ENCODE assay signal across 8 mouse cellular contexts in genomic region chr1:153748549-153748948, GRCm38 (mm10). TPM values are rescaled to one million over a fixed set of nuclear protein-coding genes. Genes with fewer than 3 reads are reported as not detected.
A peak's percentile ranks its signal among the peaks of the same experiment; 100 is the strongest.
DNase-seq lines count a peak whose midpoint lies in the region; ATAC-seq and TF ChIP-seq lines count a peak whose summit lies in the region.

No protein-coding gene starts in this region.

- 9% methylated on average over 1 of the region's 1 CpGs for WGBS in hindbrain, embryonic 13.5 days
- 25% methylated on average over 1 of the region's 1 CpGs for WGBS in liver, adult 2 months
- WGBS in midbrain, postnatal 0 days, result 0% methylated on average over 1 of the region's 1 CpGs

- ATAC-seq in hindbrain, embryonic 13.5 days (ENCODE audit: low FRiP score), result no peak
- ATAC-seq in midbrain, postnatal 0 days (ENCODE audit: low FRiP score), result no peak

- peak; percentile 45 for DNase-seq in gastrocnemius, adult 2 months
- no peak for DNase-seq in gastrocnemius, adult 8-10 months (ENCODE audit: low spot score in 2 of 2)
- DNase-seq in embryo, embryonic 11 days, result peak; percentile 71
- DNase-seq in liver, adult 2 months (ENCODE audit: extremely low read depth, low read depth, low spot score), result no peak
- DNase-seq in midbrain, postnatal 0 days (ENCODE audit: low spot score), result peak; percentile 67
- peak; percentile 71 to 74 for DNase-seq in thymus, postnatal 10 days (ENCODE audit: low spot score in 2 of 2)
- no peak for DNase-seq in layer of hippocampus, postnatal 10 days (ENCODE audit: low spot score in 2 of 2)

- TF ChIP-seq CTCF in gastrocnemius, adult 2 months (IDR thresholded peaks at IDR 0.05), result no peak
- TF ChIP-seq CTCF in liver, adult 2 months (IDR thresholded peaks at IDR 0.05; ENCODE audit: low read depth, low read length), result no peak
- no peak for TF ChIP-seq CTCF in midbrain, postnatal 0 days (IDR thresholded peaks at IDR 0.05)

- peaks cover 5% of the 10 kb centered on the region for H3K36me3 ChIP-seq in hindbrain, embryonic 13.5 days
- peaks cover 3% of the 10 kb centered on the region; the same call in 1 of the 2 replicates for H3K36me3 ChIP-seq in liver, adult 2 months (ENCODE audit: control insufficient read depth, insufficient read depth, low read length)
- H3K36me3 ChIP-seq in midbrain, postnatal 0 days (ENCODE audit: insufficient read depth, low read length), result no peaks in the 10 kb centered on the region; the same call in 1 of the 2 replicates

- intact Hi-C loops in gastrocnemius, adult 2 months (cut with DNase I), result loop anchor here (5.0 kb wide), 1 partner anchor 434 kb away; no protein-coding TSS in a partner anchor

- peak overlapping the region; percentile 69 for H3K4me3 ChIP-seq in gastrocnemius, adult 2 months
- H3K4me3 ChIP-seq in hindbrain, embryonic 13.5 days, result no peak overlapping the region
- H3K4me3 ChIP-seq in liver, adult 2 months (ENCODE audit: insufficient read depth, low read depth, low read length), result no peak overlapping the region
- H3K4me3 ChIP-seq in midbrain, postnatal 0 days (ENCODE audit: low read depth, low read length), result no peak overlapping the region

- H3K4me2 ChIP-seq in hindbrain, embryonic 13.5 days, result peak overlapping the region; percentile 66
- peak overlapping the region; percentile 71 for H3K4me2 ChIP-seq in midbrain, postnatal 0 days (ENCODE audit: low read depth, low read length, poor library complexity, severe bottlenecking)

- no peaks in the 10 kb centered on the region for H3K9me3 ChIP-seq in hindbrain, embryonic 13.5 days
- no peaks in the 10 kb centered on the region for H3K9me3 ChIP-seq in midbrain, postnatal 0 days (ENCODE audit: low read length)

- H3K9ac ChIP-seq in hindbrain, embryonic 13.5 days, result no peak overlapping the region; the same call in 1 of the 2 replicates
- H3K9ac ChIP-seq in liver, adult 2 months (ENCODE audit: low read depth, low read length), result no peak overlapping the region
- H3K9ac ChIP-seq in midbrain, postnatal 0 days (replicated peaks; ENCODE audit: low read length, poor library complexity, severe bottlenecking), result no peak overlapping the region

- H3K27ac ChIP-seq in gastrocnemius, adult 2 months, result 0 out of 2 replicates have a peak overlapping the region, but pooled peaks have one; percentile 77
- H3K27ac ChIP-seq in hindbrain, embryonic 13.5 days, result peak overlapping the region; percentile 92
- H3K27ac ChIP-seq in liver, adult 2 months (replicated peaks; ENCODE audit: insufficient read depth, low read depth, low read length), result 0 out of 2 replicates have a peak overlapping the region, but pooled peaks have one; percentile 19
- H3K27ac ChIP-seq in midbrain, postnatal 0 days (ENCODE audit: low read depth, low read length), result no peak overlapping the region

- 0 out of 2 replicates have a peak, but pooled peaks cover 3% of the 10 kb centered on the region for H3K27me3 ChIP-seq in hindbrain, embryonic 13.5 days
- H3K27me3 ChIP-seq in liver, adult 2 months (ENCODE audit: control insufficient read depth, insufficient read depth, low read length), result no peaks in the 10 kb centered on the region
- H3K27me3 ChIP-seq in midbrain, postnatal 0 days (ENCODE audit: insufficient read depth, low read length), result no peaks in the 10 kb centered on the region

- peaks cover 68% of the 10 kb centered on the region for H3K4me1 ChIP-seq in hindbrain, embryonic 13.5 days (replicated peaks)
- H3K4me1 ChIP-seq in liver, adult 2 months (ENCODE audit: control insufficient read depth, insufficient read depth, low read length), result peaks cover 8% of the 10 kb centered on the region
- H3K4me1 ChIP-seq in midbrain, postnatal 0 days (ENCODE audit: insufficient read depth, low read length), result peaks cover 11% of the 10 kb centered on the region; the same call in 1 of the 2 replicates

- TF ChIP-seq POLR2A in liver, adult 2 months (IDR thresholded peaks at IDR 0.05; ENCODE audit: extremely low read depth, insufficient read depth, low read length), result no peak

- H3K79me2 ChIP-seq in liver, adult 2 months (ENCODE audit: control insufficient read depth, insufficient read depth, low read length), result no peaks in the 10 kb centered on the region

RNA-seq across cellular contexts. Expression of gene Rnasel, which starts 0.7 kb away (rescaled TPM):
- total RNA-seq in gastrocnemius, adult 2 months (2021), result 1 to 10 TPM in 1 of 2 experiments, under 1 TPM in 1; 0.92 to 1.1 TPM
- 1 to 10 TPM in 3 of 4 experiments, under 1 TPM in 1; 0.63 to 1.8 (median 1.2) TPM for total RNA-seq in gastrocnemius, adult 8-10 months (2022)
- polyA plus RNA-seq in hindbrain, embryonic 13.5 days (2015; fragmentation: Nextera tagmentation; extraction: Ambion mirVana), result 53.7 and 53.8 TPM in 2 replicates
- 3.7 and 5.1 TPM in 2 replicates for total RNA-seq in liver, adult 2 months (2014; rRNA removed)
- 0.57 and 0.72 TPM in 2 replicates for polyA plus RNA-seq in liver, adult 2 months (2012; rRNA removed)
- total RNA-seq in midbrain, postnatal 0 days (2014; rRNA removed), result 22.1 and 29.3 TPM in 2 replicates
- 15.7 and 17.4 TPM in 2 replicates for polyA plus RNA-seq in midbrain, postnatal 0 days (2015; fragmentation: Nextera tagmentation; extraction: Ambion mirVana)
- total RNA-seq in layer of hippocampus, postnatal 10 days (2021), result 10 to 100 TPM; 14.7 to 16.0 TPM

RNA-seq across cellular contexts. Expression of gene Rgs16, which starts 8.4 kb away (rescaled TPM):
- total RNA-seq in gastrocnemius, adult 2 months (2021), result 1 to 10 TPM in 1 of 2 experiments, under 1 TPM in 1; 0.59 to 1.8 TPM
- under 1 TPM; 0.52 to 0.91 (median 0.71) TPM for total RNA-seq in gastrocnemius, adult 8-10 months (2022)
- polyA plus RNA-seq in hindbrain, embryonic 13.5 days (2015; fragmentation: Nextera tagmentation; extraction: Ambion mirVana), result 21.2 and 26.0 TPM in 2 replicates
- 38.2 and 125 TPM in 2 replicates for total RNA-seq in liver, adult 2 months (2014; rRNA removed)
- 1.6 and 3.9 TPM in 2 replicates for polyA plus RNA-seq in liver, adult 2 months (2012; rRNA removed)
- total RNA-seq in midbrain, postnatal 0 days (2014; rRNA removed), result 7.2 and 7.6 TPM in 2 replicates
- polyA plus RNA-seq in midbrain, postnatal 0 days (2015; fragmentation: Nextera tagmentation; extraction: Ambion mirVana), result 9.7 and 10.7 TPM in 2 replicates
- total RNA-seq in layer of hippocampus, postnatal 10 days (2021), result 1 to 10 TPM; 5.0 to 5.1 TPM

Comparison
In these comparisons a context has a peak if more than half of its experiments do, and no peak if none do; other contexts are left out.
1. DNase-seq: peak in gastrocnemius, adult 2 months (single experiment), embryo, embryonic 11 days (single experiment), midbrain, postnatal 0 days (single experiment) and thymus, postnatal 10 days (2 of 2); none in gastrocnemius, adult 8-10 months (0 of 2), liver, adult 2 months (single experiment) and layer of hippocampus, postnatal 10 days (0 of 2).